ENCODE assay signal across 8 mouse cellular contexts in genomic region chr7:110629892-110630666, GRCm38 (mm10). TPM values are rescaled to one million over a fixed set of nuclear protein-coding genes. Genes with fewer than 3 reads are reported as not detected.
DNase-seq lines count a peak whose midpoint lies in the region; ATAC-seq and TF ChIP-seq lines count a peak whose summit lies in the region.

No protein-coding gene starts in this region.

- H3K36me3 ChIP-seq in hindbrain, embryonic 11.5 days (ENCODE audit: control insufficient read depth, insufficient read depth, low read length), result no peaks in the 10 kb centered on the region

- TF ChIP-seq POLR2A in cerebellum, adult 2 months (IDR thresholded peaks at IDR 0.05; ENCODE audit: borderline replicate concordance, insufficient read depth, low read length), result no peak

- ATAC-seq in hindbrain, embryonic 11.5 days (ENCODE audit: low FRiP score), result peak; percentile 91

- peak overlapping the region; percentile 49; the same call in 1 of the 2 replicates for H3K9ac ChIP-seq in hindbrain, embryonic 11.5 days (ENCODE audit: low read depth, low read length)

- peak; percentile 94 for TF ChIP-seq CTCF in cerebellum, adult 2 months (IDR thresholded peaks at IDR 0.05; ENCODE audit: borderline replicate concordance, insufficient read depth, low read depth, low read length)

- DNase-seq in MEL-GATA-1-ER (ENCODE audit: extremely low read depth, low read depth), result peak; percentile 64
- DNase-seq in cerebellum, adult 2 months, result peak; percentile 80 to 87
- peak; percentile 59 to 89 for DNase-seq in frontal cortex, adult 2 months (ENCODE audit: extremely low spot score in 1 of 2, low spot score in 1 of 2)
- peak; percentile 96 for DNase-seq in hindbrain, embryonic 11.5 days (ENCODE audit: low spot score)
- DNase-seq in layer of hippocampus, postnatal 14 days (ENCODE audit: low spot score in 2 of 2), result peak; percentile 79 to 85
- peak; percentile 89 for DNase-seq in lung, postnatal 14 days
- peak; percentile 74 for DNase-seq in retina, adult 2 months (ENCODE audit: low read depth, low spot score)
- peak; percentile 81 for DNase-seq in thymus, postnatal 25 days

- peak overlapping the region; percentile 71 for H3K4me2 ChIP-seq in hindbrain, embryonic 11.5 days (replicated peaks; ENCODE audit: low read depth, low read length)

- H3K4me3 ChIP-seq in cerebellum, adult 2 months (replicated peaks; ENCODE audit: insufficient read depth, low read depth, low read length), result peak overlapping the region; percentile 53
- peak overlapping the region; percentile 42 for H3K4me3 ChIP-seq in hindbrain, embryonic 11.5 days (ENCODE audit: low read depth, low read length)

- no peak overlapping the region for H3K27ac ChIP-seq in cerebellum, adult 2 months (ENCODE audit: insufficient read depth, low read length)
- H3K27ac ChIP-seq in hindbrain, embryonic 11.5 days (ENCODE audit: low read depth, low read length), result no peak overlapping the region

- peaks cover 10% of the 10 kb centered on the region for H3K4me1 ChIP-seq in cerebellum, adult 2 months (ENCODE audit: control insufficient read depth, insufficient read depth, low read length)
- H3K4me1 ChIP-seq in hindbrain, embryonic 11.5 days (replicated peaks; ENCODE audit: control insufficient read depth, insufficient read depth, low read length), result peaks cover 16% of the 10 kb centered on the region

- H3K9me3 ChIP-seq in hindbrain, embryonic 11.5 days (ENCODE audit: control insufficient read depth, low read length), result no peaks in the 10 kb centered on the region

- 8% methylated on average over 36 of the region's 36 CpGs for WGBS in cerebellum, adult 2 months
- WGBS in hindbrain, embryonic 11.5 days, result under 1% methylated on average over 33 of the region's 36 CpGs

- no peaks in the 10 kb centered on the region; the same call in 1 of the 2 replicates for H3K27me3 ChIP-seq in cerebellum, adult 2 months (ENCODE audit: control insufficient read depth, insufficient read depth, low read length)
- peaks cover 49% of the 10 kb centered on the region for H3K27me3 ChIP-seq in hindbrain, embryonic 11.5 days (ENCODE audit: control insufficient read depth, insufficient read depth, low read length)

RNA-seq across cellular contexts. Expression of gene Adm, which starts 2.6 kb away (rescaled TPM):
- polyA plus RNA-seq in cerebellum, adult 2 months (2012; rRNA removed), result 1.6 and 3.3 TPM in 2 replicates
- polyA plus RNA-seq in frontal cortex, adult 2 months (2012; rRNA removed), result 3.2 and 3.3 TPM in 2 replicates
- polyA plus RNA-seq in hindbrain, embryonic 11.5 days (2014; fragmentation: Nextera tagmentation; extraction: Ambion mirVana), result 4.1 and 5.0 TPM in 2 replicates
- total RNA-seq in layer of hippocampus, postnatal 14 days (2021), result 1 to 10 TPM; 1.5 to 2.4 TPM

RNA-seq across cellular contexts. Expression of gene Sbf2, which starts 15.4 kb away (rescaled TPM):
- polyA plus RNA-seq in cerebellum, adult 2 months (2012; rRNA removed), result 34.7 and 37.2 TPM in 2 replicates
- 35.5 and 39.1 TPM in 2 replicates for polyA plus RNA-seq in frontal cortex, adult 2 months (2012; rRNA removed)
- polyA plus RNA-seq in hindbrain, embryonic 11.5 days (2014; fragmentation: Nextera tagmentation; extraction: Ambion mirVana), result 39.1 and 48.9 TPM in 2 replicates
- 10 to 100 TPM; 76.7 to 81.4 TPM for total RNA-seq in layer of hippocampus, postnatal 14 days (2021)
